Mouse (Mus musculus) kidney, embryonic 14.5 days (tissue): Measurements from ENCODE around the gene Dhx35. TPM values are rescaled to one million over a fixed set of nuclear protein-coding genes. Genes with fewer than 3 reads are reported as not detected.

ENCODE experiments used
- ATAC-seq: fragments of 200-750 bp; cut with Nextera tagmentation; 2 replicates; pipeline ENCODE4 v1.8.0; 2017; ENCODE audit warnings: moderate number of reproducible peaks, mild to moderate bottlenecking, moderate TSS enrichment, moderate library complexity; ENCODE audit not compliant: low FRiP score, low TSS enrichment
- H3K27ac ChIP-seq: fragments of 300-500 bp; sonication (generic); 2 replicates; pipeline ENCODE4 v1.5.1; 2014; ENCODE audit warnings: low read depth, mild to moderate bottlenecking, low read length, moderate library complexity, mixed read lengths
- H3K27me3 ChIP-seq: fragments of 300-500 bp; sonication (generic); 2 replicates; pipeline ENCODE4 v1.6.1; 2014; ENCODE audit warnings: mild to moderate bottlenecking, low read length; ENCODE audit not compliant: control insufficient read depth, insufficient read depth
- H3K36me3 ChIP-seq: fragments of 300-500 bp; sonication (generic); 2 replicates; pipeline ENCODE4 v1.6.1; 2014; ENCODE audit warnings: low read length, mixed read lengths; ENCODE audit not compliant: control insufficient read depth, insufficient read depth
- H3K4me1 ChIP-seq: fragments of 300-500 bp; sonication (generic); 2 replicates; pipeline ENCODE4 v1.6.1; 2014; ENCODE audit warnings: low read length, mixed read lengths; ENCODE audit not compliant: control insufficient read depth, insufficient read depth
- H3K4me2 ChIP-seq: fragments of 300-500 bp; sonication (generic); replicated peaks from 2 replicates; pipeline ENCODE4 v1.6.1; 2014; ENCODE audit warnings: low read depth, mild to moderate bottlenecking, low read length
- H3K4me3 ChIP-seq: fragments of 300-500 bp; sonication (generic); 2 replicates; pipeline ENCODE4 v1.5.1; 2014; ENCODE audit warnings: mild to moderate bottlenecking, low read length
- H3K9ac ChIP-seq: fragments of 300-500 bp; sonication (generic); 2 replicates; pipeline ENCODE4 v1.6.1; 2014; ENCODE audit warnings: low read depth, mild to moderate bottlenecking, low read length, moderate library complexity
- H3K9me3 ChIP-seq: fragments of 300-500 bp; sonication (generic); 2 replicates; pipeline ENCODE4 v1.6.1; 2016; ENCODE audit warnings: low read length; ENCODE audit not compliant: control insufficient read depth
- whole genome bisulfite sequencing: fragments of 180-500 bp; shearing (Covaris S2); extraction: QIAGEN DNeasy Blood & Tissue Kit; methylation state at CpG from one replicate; pipeline ENCODE4 v1.1.7; 2014; 5-methylcytosine and 5-hydroxymethylcytosine counted together
- polyA plus RNA-seq: library from polyadenylated mRNA; unstranded; fragments of >200 nt; fragmentation: Nextera tagmentation; extraction: Ambion mirVana; gene quantifications from 2 replicates; pipeline ENCODE4 v1.2.1, GENCODE M21; 2014

Dhx35 gene
- polyA plus RNA-seq, 1 experiment from 2014 or later: 24.8 TPM

- Histone ChIP-seq H3K27me3 (no peaks in the 10 kb centered on the region), H3K9ac (no peak overlapping the region), H3K9me3 (no peaks in the 10 kb centered on the region), H3K36me3 (peaks cover 50% of the 10 kb centered on the region), H3K4me3 (no peak overlapping the region), H3K4me1 (no peaks in the 10 kb centered on the region), H3K4me2 (no peak overlapping the region), H3K27ac (no peak overlapping the region)
- 91% methylated on average over 2 of the region's 2 CpGs for WGBS
- no peak for ATAC-seq
Observed at GRCm38 (mm10) chr2:158828124-158828523, 33.5 kb downstream of the Dhx35 start.

DNA sequence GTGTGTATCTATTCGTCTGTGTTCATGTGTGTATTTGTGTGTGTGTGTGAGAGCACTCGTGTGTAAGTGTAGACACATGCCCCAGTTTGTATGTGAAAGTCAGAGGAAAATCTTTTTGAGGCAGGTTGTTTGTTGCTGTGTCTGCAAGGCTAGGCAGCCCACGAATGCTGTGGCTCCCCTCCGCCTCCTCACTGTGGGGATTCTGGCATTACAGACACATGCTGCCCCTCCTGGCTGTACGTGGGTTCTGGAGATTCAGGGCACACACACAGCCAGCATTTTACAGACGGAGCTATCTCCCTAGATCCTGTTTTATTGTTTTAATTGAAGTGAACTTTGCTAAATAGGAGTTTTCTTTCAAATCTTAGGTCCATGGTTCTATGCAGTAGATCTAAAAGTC lies 35.1 kb downstream of the Dhx35 start:
- Histone ChIP-seq H3K9ac (no peak overlapping the region), H3K36me3 (peaks cover 61% of the 10 kb centered on the region), H3K4me3 (no peak overlapping the region), H3K9me3 (no peaks in the 10 kb centered on the region), H3K4me1 (no peaks in the 10 kb centered on the region), H3K4me2 (no peak overlapping the region), H3K27me3 (no peaks in the 10 kb centered on the region), H3K27ac (no peak overlapping the region)
- ATAC-seq: no peak
- 83% methylated on average over 6 of the region's 6 CpGs for WGBS

- no peak overlapping the region for H3K4me3 ChIP-seq
- H3K27me3 ChIP-seq: no peaks in the 10 kb centered on the region
- H3K4me1 ChIP-seq: no peaks in the 10 kb centered on the region
- H3K4me2 ChIP-seq: no peak overlapping the region
- no peaks in the 10 kb centered on the region for H3K9me3 ChIP-seq
- peaks cover 71% of the 10 kb centered on the region for H3K36me3 ChIP-seq
- ATAC-seq: no peak
- 83% methylated on average over 5 of the region's 5 CpGs for WGBS
- H3K27ac ChIP-seq: no peak overlapping the region
- no peak overlapping the region for H3K9ac ChIP-seq
Observed at GRCm38 (mm10) chr2:158833221-158833620, 38.6 kb downstream of the Dhx35 start.

DNA sequence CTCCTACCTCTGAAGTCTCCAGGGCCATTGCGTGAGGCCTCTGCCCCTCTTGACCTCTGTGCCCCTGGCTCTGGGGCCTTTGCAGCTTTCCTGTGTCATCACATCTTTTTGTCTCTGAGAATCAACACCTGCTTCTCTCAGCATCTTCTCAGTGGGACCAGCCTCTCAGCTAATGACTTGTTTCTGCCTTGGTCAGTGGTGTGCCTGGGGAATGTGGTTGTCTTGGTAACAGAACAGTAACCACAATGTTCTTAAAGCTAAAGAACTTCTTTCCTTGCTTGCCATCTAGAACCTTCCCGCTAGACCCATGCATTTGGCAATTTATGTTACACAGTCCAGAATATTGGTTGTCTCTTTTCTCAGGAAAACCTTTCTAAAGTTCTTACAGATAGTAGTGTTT lies 39.0 kb downstream of the Dhx35 start:
- WGBS: 85% methylated on average over 2 of the region's 2 CpGs
- Histone ChIP-seq H3K27ac (no peak overlapping the region), H3K27me3 (no peaks in the 10 kb centered on the region), H3K4me2 (no peak overlapping the region), H3K9ac (no peak overlapping the region), H3K4me3 (no peak overlapping the region), H3K9me3 (no peaks in the 10 kb centered on the region), H3K4me1 (no peaks in the 10 kb centered on the region), H3K36me3 (peaks cover 67% of the 10 kb centered on the region)
- ATAC-seq: no peak

- 86% methylated on average over 5 of the region's 5 CpGs for WGBS
- H3K27me3 ChIP-seq: no peaks in the 10 kb centered on the region
- no peak for ATAC-seq
- no peak overlapping the region for H3K4me3 ChIP-seq
- no peaks in the 10 kb centered on the region for H3K4me1 ChIP-seq
- H3K4me2 ChIP-seq: no peak overlapping the region
- no peaks in the 10 kb centered on the region for H3K9me3 ChIP-seq
- no peak overlapping the region for H3K9ac ChIP-seq
- H3K27ac ChIP-seq: no peak overlapping the region
- H3K36me3 ChIP-seq: peaks cover 43% of the 10 kb centered on the region
Observed at GRCm38 (mm10) chr2:158843287-158843686, 48.7 kb downstream of the Dhx35 start.

DNA sequence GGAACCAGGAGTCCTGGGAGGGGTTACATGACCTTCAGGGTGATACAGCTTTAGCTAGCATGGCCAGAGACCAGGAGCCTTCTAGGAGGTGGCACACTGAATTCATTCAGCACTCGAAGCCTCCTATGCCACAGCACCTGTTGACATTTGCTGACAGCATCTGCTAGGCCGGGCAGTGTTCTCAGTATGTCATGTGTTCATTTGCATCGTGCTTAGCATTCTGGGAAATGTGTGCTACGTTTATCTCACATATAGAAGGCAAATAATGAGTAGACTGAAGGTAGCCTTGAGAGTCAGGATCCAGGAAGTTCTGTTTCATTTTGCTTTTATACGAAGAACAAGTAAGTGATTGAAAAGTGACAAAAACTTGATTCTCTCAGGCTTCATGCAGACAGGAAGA lies 50.4 kb downstream of the Dhx35 start:
- 89% methylated on average over 5 of the region's 5 CpGs for WGBS
- peaks cover 51% of the 10 kb centered on the region for H3K36me3 ChIP-seq

DNA sequence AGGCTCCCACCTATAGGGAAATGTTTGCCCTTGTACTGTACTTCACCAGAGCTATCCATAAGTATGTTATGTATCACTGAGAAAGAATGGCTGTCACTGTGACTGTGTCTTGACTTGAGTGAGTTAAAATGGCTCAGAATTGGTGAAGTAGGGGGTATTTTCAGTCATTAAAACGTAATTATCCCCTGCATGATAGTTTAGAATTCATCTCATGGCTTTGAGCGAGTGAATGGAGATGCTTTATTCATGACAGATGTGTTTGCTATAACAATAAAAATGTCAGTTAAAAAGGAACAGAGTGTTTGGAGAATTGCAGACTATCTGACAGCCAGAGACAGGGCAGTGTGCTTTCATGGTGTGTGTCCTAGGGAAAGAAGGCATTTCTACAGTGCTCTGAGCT lies 51.6 kb downstream of the Dhx35 start:
- Histone ChIP-seq H3K4me3 (no peak overlapping the region), H3K27me3 (no peaks in the 10 kb centered on the region), H3K36me3 (peaks cover 46% of the 10 kb centered on the region), H3K9ac (no peak overlapping the region), H3K9me3 (no peaks in the 10 kb centered on the region), H3K4me1 (no peaks in the 10 kb centered on the region), H3K27ac (no peak overlapping the region), H3K4me2 (no peak overlapping the region)
- ATAC-seq: no peak
- WGBS: 59% methylated on average over 2 of the region's 2 CpGs

More for the DNA sequence above, 50.4 kb downstream of the Dhx35 start:
- Histone ChIP-seq H3K9ac (no peak overlapping the region), H3K4me2 (no peak overlapping the region), H3K27ac (no peak overlapping the region), H3K9me3 (no peaks in the 10 kb centered on the region), H3K27me3 (no peaks in the 10 kb centered on the region), H3K4me3 (no peak overlapping the region), H3K4me1 (no peaks in the 10 kb centered on the region)
- ATAC-seq: no peak

DNA sequence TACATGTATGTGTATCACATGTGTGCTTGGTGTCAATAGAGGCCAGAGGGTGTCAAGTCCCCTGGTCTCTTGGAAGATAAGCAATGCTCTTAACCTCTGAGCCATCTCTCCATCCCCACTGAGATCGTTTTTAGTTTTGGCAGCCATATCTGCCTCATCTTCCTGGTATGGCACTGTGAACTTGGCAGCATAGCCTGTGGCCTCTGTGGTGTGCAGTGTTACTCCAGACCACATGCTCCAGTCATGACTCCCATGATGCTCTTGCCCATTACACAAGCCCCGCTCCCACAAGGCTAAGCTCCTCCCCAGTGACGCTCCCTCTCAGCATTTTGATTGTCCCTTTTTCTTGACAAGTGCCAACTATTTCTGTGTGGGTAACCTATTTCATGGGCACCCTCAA lies 53.4 kb downstream of the Dhx35 start:
- Histone ChIP-seq H3K27ac (no peak overlapping the region), H3K4me1 (no peaks in the 10 kb centered on the region), H3K4me2 (no peak overlapping the region), H3K4me3 (no peak overlapping the region), H3K36me3 (peaks cover 41% of the 10 kb centered on the region), H3K9me3 (no peaks in the 10 kb centered on the region), H3K27me3 (no peaks in the 10 kb centered on the region), H3K9ac (no peak overlapping the region)
- WGBS: 94% methylated on average over 3 of the region's 3 CpGs
- no peak for ATAC-seq

DNA sequence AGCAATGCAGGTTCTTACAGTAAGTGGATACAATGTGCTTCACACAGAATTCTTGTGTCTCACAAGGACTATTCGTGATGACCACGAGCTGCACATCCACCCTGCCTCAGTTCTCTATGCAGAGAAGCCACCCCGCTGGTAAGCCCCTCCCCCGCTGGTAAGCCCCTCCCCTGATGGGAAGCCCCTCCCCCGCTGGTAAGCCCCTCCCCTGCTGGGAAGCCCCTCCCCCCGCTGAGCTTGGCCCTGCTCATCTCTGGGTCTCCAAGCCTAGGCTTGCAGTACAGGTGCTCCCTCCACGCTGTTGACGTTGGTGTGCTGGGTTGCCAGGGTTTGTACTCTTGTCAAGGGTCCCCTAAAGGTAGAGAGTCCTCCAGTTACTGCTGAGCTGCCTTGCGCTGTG lies 54.8 kb downstream of the Dhx35 start:
- H3K9ac ChIP-seq: no peak overlapping the region
- no peak overlapping the region for H3K4me2 ChIP-seq
- no peaks in the 10 kb centered on the region for H3K9me3 ChIP-seq
- H3K27me3 ChIP-seq: no peaks in the 10 kb centered on the region
- no peaks in the 10 kb centered on the region for H3K4me1 ChIP-seq
- 78% methylated on average over 9 of the region's 9 CpGs for WGBS
- no peak for ATAC-seq
- no peak overlapping the region for H3K27ac ChIP-seq
- H3K36me3 ChIP-seq: peaks cover 37% of the 10 kb centered on the region
- no peak overlapping the region for H3K4me3 ChIP-seq

GRCm38 (mm10) chr2:158852579-158852978 lies 58.0 kb downstream of the Dhx35 start:
- no peaks in the 10 kb centered on the region for H3K4me1 ChIP-seq
- WGBS: 45% methylated on average over 2 of the region's 2 CpGs
- no peaks in the 10 kb centered on the region for H3K27me3 ChIP-seq
- no peak overlapping the region for H3K4me3 ChIP-seq
- no peaks in the 10 kb centered on the region for H3K9me3 ChIP-seq
- no peak overlapping the region for H3K27ac ChIP-seq
- H3K9ac ChIP-seq: no peak overlapping the region
- ATAC-seq: no peak
- peaks cover 41% of the 10 kb centered on the region for H3K36me3 ChIP-seq
- H3K4me2 ChIP-seq: no peak overlapping the region
